Mouse (Mus musculus) hindbrain, embryonic 11.5 days (tissue): Measurements from ENCODE around the gene Rbbp8nl. TPM values are rescaled to one million over a fixed set of nuclear protein-coding genes. Genes with fewer than 3 reads are reported as not detected.

Experiments
- ATAC-seq: fragments of 200-750 bp; cut with Nextera tagmentation; 2 replicates; pipeline ENCODE4 v1.8.0; 2017; ENCODE audit warnings: mild to moderate bottlenecking, moderate TSS enrichment, moderate library complexity; ENCODE audit not compliant: low FRiP score
- DNase-seq: peaks from one replicate; pipeline ENCODE4 v3.0.0-alpha.2; 2015; ENCODE audit warnings: low spot score
- H3K27ac ChIP-seq: fragments of 300-500 bp; sonication (generic); 2 replicates; pipeline ENCODE4 v1.5.1; 2014; ENCODE audit warnings: mild to moderate bottlenecking, low read depth, low read length
- H3K27me3 ChIP-seq: fragments of 300-500 bp; sonication (generic); 2 replicates; pipeline ENCODE4 v1.6.1; 2014; ENCODE audit warnings: mild to moderate bottlenecking, low read length, moderate library complexity, mixed read lengths; ENCODE audit not compliant: control insufficient read depth, insufficient read depth
- H3K36me3 ChIP-seq: fragments of 300-500 bp; sonication (generic); 2 replicates; pipeline ENCODE4 v1.6.1; 2014; ENCODE audit warnings: mild to moderate bottlenecking, low read length, moderate library complexity, mixed read lengths; ENCODE audit not compliant: control insufficient read depth, insufficient read depth
- H3K4me1 ChIP-seq: fragments of 300-500 bp; sonication (generic); replicated peaks from 2 replicates; pipeline ENCODE4 v1.6.1; 2014; ENCODE audit warnings: low read length, mixed read lengths; ENCODE audit not compliant: control insufficient read depth, insufficient read depth
- H3K4me2 ChIP-seq: fragments of 300-500 bp; sonication (generic); replicated peaks from 2 replicates; pipeline ENCODE4 v1.6.1; 2014; ENCODE audit warnings: mild to moderate bottlenecking, low read depth, low read length
- H3K4me3 ChIP-seq: fragments of 300-500 bp; sonication (generic); 2 replicates; pipeline ENCODE4 v1.5.1; 2014; ENCODE audit warnings: low read depth, low read length
- H3K9ac ChIP-seq: fragments of 300-500 bp; sonication (generic); 2 replicates; pipeline ENCODE4 v1.6.1; 2014; ENCODE audit warnings: low read depth, low read length
- H3K9me3 ChIP-seq: fragments of 300-500 bp; sonication (generic); 2 replicates; pipeline ENCODE4 v1.6.1; 2016; ENCODE audit warnings: low read length; ENCODE audit not compliant: control insufficient read depth
- WGBS: fragments of 180-500 bp; shearing (Covaris S2); extraction: QIAGEN DNeasy Blood & Tissue Kit; methylation state at CpG from one replicate; pipeline ENCODE4 v1.1.7; 2014; 5-methylcytosine and 5-hydroxymethylcytosine counted together
- polyA plus RNA-seq: library from polyadenylated mRNA; unstranded; fragments of >200 nt; fragmentation: Nextera tagmentation; extraction: Ambion mirVana; gene quantifications from 2 replicates; pipeline ENCODE4 v1.2.1, GENCODE M21; 2014

Gene Rbbp8nl
- polyA plus RNA-seq, 1 experiment from 2014 or later, result not detected

DNA sequence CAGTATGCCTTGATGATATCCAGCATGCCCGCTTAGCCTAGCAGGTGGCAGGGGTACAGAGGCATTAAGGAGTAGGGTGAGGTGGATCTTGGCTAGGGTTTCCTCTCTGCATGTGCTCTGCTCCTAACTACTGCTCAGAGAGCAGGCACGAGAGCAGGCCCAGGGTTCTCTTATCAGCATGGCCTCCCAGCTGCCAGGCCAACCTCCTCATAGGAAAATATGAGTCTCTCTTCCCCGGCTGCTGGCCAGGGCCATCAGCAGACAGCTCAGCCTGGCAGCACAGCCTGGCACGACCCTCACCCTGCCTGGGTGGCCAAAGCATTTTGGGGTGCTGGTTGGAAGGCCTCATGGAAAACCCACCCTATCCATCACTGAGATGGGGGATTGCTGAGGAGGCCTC is 21.5 kb upstream of the Rbbp8nl start:
- Histone ChIP-seq H3K4me3 (no peak overlapping the region), H3K4me2 (no peak overlapping the region), H3K9ac (no peak overlapping the region), H3K9me3 (no peaks in the 10 kb centered on the region), H3K27ac (no peak overlapping the region), H3K4me1 (no peaks in the 10 kb centered on the region), H3K36me3 (no peaks in the 10 kb centered on the region), H3K27me3 (no peaks in the 10 kb centered on the region)
- DNase-seq (no peak), ATAC-seq (no peak)
- 83% methylated on average over 4 of the region's 4 CpGs for WGBS

DNA sequence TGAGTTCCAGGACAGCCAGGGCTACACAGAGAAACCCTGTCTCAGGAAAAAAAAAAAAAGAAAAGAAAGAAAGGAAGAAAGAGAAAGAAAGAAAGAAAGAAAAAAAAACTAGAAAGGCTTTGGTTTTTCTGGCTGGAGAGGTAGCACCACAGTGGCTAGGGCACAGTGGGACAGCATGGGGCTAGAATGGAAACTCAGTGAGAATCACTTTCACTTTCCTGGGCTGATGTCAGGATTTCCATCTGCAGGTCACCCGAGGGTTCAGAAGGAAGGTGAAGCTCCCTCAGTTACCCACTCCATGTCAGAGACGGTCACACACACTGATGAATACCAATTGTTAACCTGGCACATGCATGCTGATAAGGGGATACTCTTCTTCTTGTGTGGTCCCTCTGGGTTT is 18.0 kb upstream of the Rbbp8nl start:
- WGBS, result 45% methylated on average over 2 of the region's 2 CpGs
- H3K4me1 ChIP-seq, result no peaks in the 10 kb centered on the region

DNA sequence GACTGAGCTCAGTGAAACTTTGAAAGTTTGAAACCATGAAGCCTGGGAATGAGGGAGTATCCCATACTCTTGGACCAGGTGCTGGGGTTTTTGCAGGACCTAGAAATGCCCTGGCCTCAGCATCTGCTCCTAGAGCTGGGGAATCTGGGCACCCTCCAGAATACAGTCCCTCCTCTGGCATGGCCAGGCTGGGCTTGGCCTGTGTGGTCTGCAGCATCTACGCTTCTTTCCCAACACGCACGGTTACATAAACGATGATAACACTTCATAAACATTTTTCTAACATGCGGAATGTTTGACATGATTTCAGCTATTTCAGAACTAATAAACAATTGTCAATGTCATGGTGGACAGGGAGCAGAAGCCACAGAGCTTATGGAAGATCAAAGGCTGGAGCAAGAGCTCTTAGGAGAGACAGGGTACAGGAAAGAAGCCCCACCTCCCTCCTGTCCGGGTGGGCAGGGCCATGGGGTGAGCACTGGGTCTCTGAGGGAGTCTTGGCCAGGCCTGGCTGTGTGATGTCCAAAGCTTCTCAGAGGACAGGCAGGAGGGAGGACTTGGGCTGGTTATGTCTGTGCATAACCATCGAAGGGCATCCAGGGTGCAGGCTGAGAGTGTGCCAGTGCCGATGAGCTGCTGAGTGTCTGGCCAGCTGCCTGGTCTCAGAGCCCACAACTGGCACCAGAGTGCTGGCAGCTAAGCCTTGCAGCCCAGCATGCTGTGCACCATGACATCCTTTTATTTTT is 16.9 kb upstream of the Rbbp8nl start:
- H3K4me1 ChIP-seq, result no peaks in the 10 kb centered on the region
- ATAC-seq, result no peak
- H3K27me3 ChIP-seq, result no peaks in the 10 kb centered on the region
- no peaks in the 10 kb centered on the region for H3K9me3 ChIP-seq
- no peaks in the 10 kb centered on the region for H3K36me3 ChIP-seq
- 82% methylated on average over 8 of the region's 8 CpGs for WGBS
- no peak overlapping the region for H3K4me2 ChIP-seq
- no peak overlapping the region for H3K4me3 ChIP-seq
- DNase-seq, result no peak
- no peak overlapping the region for H3K27ac ChIP-seq
- no peak overlapping the region for H3K9ac ChIP-seq

More for the DNA sequence above, 18.0 kb upstream of the Rbbp8nl start:
- ATAC-seq (no peak), DNase-seq (no peak)
- H3K36me3 ChIP-seq, result no peaks in the 10 kb centered on the region
- H3K4me3 ChIP-seq, result no peak overlapping the region
- H3K9ac ChIP-seq, result no peak overlapping the region
- H3K4me2 ChIP-seq, result no peak overlapping the region
- H3K27ac ChIP-seq, result no peak overlapping the region
- H3K9me3 ChIP-seq, result no peaks in the 10 kb centered on the region
- H3K27me3 ChIP-seq, result no peaks in the 10 kb centered on the region

DNA sequence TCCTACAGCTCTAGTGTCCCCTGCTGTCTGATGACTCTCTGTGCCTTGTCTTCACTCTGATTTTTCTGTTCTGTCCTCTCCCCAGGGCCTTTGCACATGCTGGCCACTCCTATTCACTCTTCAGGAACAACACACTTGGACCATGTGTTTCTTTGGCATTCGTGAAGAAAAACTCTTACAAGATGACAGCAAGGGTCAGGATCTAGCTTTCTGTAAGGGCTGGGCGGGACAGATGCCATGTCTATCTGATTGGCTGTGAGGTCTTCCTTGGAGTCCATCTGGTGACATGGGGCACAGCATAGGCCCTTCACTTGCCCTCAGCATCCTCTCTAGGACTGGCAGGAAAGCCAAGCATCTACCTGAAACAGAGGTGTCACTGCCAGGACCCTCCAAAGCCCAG is 16.3 kb upstream of the Rbbp8nl start:
- no peak for ATAC-seq
- no peak overlapping the region for H3K27ac ChIP-seq
- H3K4me2 ChIP-seq, result no peak overlapping the region
- no peaks in the 10 kb centered on the region for H3K9me3 ChIP-seq
- H3K4me3 ChIP-seq, result no peak overlapping the region
- no peaks in the 10 kb centered on the region for H3K36me3 ChIP-seq
- no peaks in the 10 kb centered on the region for H3K4me1 ChIP-seq
- no peak for DNase-seq
- WGBS, result 70% methylated on average over 2 of the region's 2 CpGs
- H3K27me3 ChIP-seq, result no peaks in the 10 kb centered on the region
- no peak overlapping the region for H3K9ac ChIP-seq

DNA sequence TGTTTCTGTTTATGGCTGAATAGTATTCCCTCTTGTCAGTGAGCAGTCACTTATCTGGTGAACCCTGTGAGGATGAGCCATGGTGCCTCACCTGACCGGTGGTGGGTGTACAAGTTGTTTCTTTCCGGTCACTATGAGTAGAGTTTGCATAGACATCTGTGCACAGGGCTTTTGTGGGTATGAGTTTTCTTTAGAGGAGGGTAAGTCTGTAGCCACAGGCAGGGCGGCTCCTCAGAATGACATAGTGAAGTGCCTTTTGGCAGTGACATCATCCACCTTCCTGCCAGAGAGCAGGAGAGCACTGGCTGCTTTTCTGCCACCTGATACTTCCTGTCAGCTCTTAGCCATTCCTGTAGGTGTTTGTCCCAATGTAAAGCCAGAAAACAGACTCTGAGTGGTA is 15.8 kb upstream of the Rbbp8nl start:
- no peaks in the 10 kb centered on the region for H3K4me1 ChIP-seq
- no peak overlapping the region for H3K9ac ChIP-seq
- ATAC-seq (no peak), DNase-seq (no peak)
- no peak overlapping the region for H3K4me3 ChIP-seq
- no peaks in the 10 kb centered on the region for H3K27me3 ChIP-seq
- no peaks in the 10 kb centered on the region for H3K9me3 ChIP-seq
- H3K36me3 ChIP-seq, result no peaks in the 10 kb centered on the region
- no peak overlapping the region for H3K4me2 ChIP-seq
- H3K27ac ChIP-seq, result no peak overlapping the region
- 81% methylated on average over 3 of the region's 3 CpGs for WGBS

DNA sequence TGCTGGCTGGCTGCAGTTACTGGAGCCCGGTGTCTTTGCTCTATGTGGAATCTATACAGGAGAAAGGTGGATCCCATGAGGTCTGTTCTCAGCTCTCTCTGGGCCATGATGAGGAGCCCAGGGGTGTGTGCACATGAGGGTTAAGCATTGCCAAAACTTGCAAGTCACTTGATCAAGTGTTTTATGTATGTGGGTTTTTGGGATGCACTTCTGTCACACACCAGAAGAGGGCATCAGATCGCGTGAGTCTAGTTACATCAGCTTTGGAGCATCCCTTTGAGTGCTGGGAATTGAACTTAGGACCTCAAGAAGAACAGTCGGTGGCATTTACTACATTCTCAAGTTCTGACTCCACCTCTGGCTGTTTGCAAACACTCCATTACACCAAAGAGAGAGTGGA is 14.9 kb upstream of the Rbbp8nl start:
- no peaks in the 10 kb centered on the region for H3K27me3 ChIP-seq
- no peaks in the 10 kb centered on the region for H3K4me1 ChIP-seq
- H3K36me3 ChIP-seq, result no peaks in the 10 kb centered on the region
- 53% methylated on average over 4 of the region's 4 CpGs for WGBS
- ATAC-seq (no peak), DNase-seq (no peak)
- H3K9me3 ChIP-seq, result no peaks in the 10 kb centered on the region
- H3K27ac ChIP-seq, result no peak overlapping the region
- H3K9ac ChIP-seq, result no peak overlapping the region
- H3K4me2 ChIP-seq, result no peak overlapping the region
- no peak overlapping the region for H3K4me3 ChIP-seq

DNA sequence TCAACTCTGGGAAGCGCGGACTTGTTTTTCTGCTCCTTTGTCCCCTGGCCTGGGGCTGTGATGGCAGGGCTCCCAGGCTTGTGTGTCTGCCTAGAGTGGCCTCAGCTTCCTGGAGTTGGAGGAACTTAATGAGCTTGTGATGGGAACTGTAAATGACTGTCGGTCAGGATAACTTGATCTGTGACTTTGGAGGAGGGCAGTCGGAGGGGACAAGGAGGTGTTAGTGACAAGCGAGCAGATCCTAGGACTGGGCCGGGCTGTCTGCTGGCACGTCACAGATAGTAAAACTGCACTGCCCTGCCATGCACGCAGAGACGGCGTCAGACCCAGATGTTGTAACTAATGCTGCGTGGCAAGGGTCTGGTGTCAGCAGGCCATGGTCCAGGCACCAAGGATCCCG is 13.8 kb upstream of the Rbbp8nl start:
- ATAC-seq (no peak), DNase-seq (no peak)
- Histone ChIP-seq H3K4me2 (no peak overlapping the region), H3K27ac (no peak overlapping the region), H3K9ac (no peak overlapping the region), H3K36me3 (no peaks in the 10 kb centered on the region), H3K27me3 (no peaks in the 10 kb centered on the region), H3K4me3 (no peak overlapping the region), H3K4me1 (no peaks in the 10 kb centered on the region), H3K9me3 (no peaks in the 10 kb centered on the region)
- 91% methylated on average over 12 of the region's 12 CpGs for WGBS

DNA sequence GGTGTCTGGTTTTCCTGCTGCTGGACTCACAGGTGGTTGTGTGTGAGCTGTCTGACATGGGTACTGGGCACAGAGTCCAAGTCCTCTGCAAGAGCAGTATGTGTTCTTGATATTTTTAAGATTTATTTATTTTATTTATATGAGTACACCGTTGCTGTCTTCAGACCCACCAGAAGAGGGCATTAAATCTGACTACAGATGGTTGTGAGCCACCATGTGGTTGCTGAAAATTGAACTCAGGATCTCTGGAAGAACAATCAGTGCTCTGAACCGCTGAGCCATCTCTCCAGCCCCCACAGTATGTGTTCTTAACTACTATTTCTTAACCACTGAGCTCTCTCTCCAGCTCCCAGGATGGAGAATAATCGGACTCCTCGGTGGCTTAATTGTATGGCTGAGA is 12.5 kb upstream of the Rbbp8nl start:
- H3K4me2 ChIP-seq, result no peak overlapping the region
- H3K4me1 ChIP-seq, result no peaks in the 10 kb centered on the region
- 72% methylated on average over 4 of the region's 4 CpGs for WGBS
- no peaks in the 10 kb centered on the region for H3K9me3 ChIP-seq
- no peak overlapping the region for H3K9ac ChIP-seq
- DNase-seq (no peak), ATAC-seq (no peak)
- H3K27ac ChIP-seq, result no peak overlapping the region
- no peaks in the 10 kb centered on the region for H3K27me3 ChIP-seq
- no peaks in the 10 kb centered on the region for H3K36me3 ChIP-seq
- no peak overlapping the region for H3K4me3 ChIP-seq

DNA sequence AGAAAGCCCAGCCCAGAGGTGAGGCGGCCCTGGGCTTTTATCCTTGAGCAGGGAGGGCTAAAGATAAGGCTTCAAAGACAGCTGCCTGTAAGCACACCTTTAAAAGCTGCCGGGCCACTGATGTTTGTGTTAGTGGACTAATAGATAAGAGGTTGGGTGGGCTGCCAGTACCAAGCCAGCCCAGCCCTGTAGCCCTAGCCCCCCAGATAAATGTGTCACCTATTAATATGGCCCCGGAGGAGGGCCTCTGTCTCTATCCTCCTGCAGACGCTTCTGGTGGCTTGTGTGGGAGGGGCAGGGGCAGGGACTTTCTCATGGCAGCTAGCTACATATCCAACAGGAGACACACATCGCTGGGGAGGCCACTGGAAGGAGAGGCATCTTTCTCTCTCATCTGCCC is 11.1 kb upstream of the Rbbp8nl start:
- 62% methylated on average over 5 of the region's 5 CpGs for WGBS
- no peak overlapping the region for H3K4me2 ChIP-seq
- no peaks in the 10 kb centered on the region for H3K9me3 ChIP-seq
- ATAC-seq, result no peak
- H3K27me3 ChIP-seq, result no peaks in the 10 kb centered on the region
- no peak for DNase-seq
- H3K4me1 ChIP-seq, result no peaks in the 10 kb centered on the region
- no peak overlapping the region for H3K4me3 ChIP-seq
- no peak overlapping the region for H3K27ac ChIP-seq
- no peak overlapping the region for H3K9ac ChIP-seq
- no peaks in the 10 kb centered on the region for H3K36me3 ChIP-seq
